Mouse (Mus musculus) right cerebral cortex, postnatal 10 days (tissue): ENCODE data around the gene Mreg.

Source experiments
- DNase-seq, 2 experiments: peaks; one replicate each; pipeline ENCODE4 v3.0.0; 2021; ENCODE audit warnings: low spot score in 2 of 2

The Mreg gene

DNA sequence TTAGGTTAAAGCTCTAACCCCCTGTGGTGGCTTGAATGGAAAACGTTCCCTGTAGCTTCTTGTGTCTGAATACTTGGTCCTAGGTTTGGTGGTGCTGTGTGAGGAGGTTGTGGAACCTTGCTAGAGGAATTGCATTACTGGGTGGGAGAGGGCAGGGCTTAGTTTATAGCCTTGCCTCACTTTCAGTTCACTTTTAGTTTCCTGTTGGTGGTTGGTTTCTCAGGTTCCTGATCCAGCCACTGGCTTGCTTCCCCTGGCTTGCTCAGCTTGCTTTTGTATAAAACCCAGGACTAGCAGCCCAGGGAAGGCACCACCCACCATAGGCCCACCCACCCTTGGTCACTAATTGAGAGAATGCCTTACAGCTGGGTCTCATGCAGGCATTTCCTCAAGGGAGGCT is 77.6 kb downstream of the Mreg start:
- DNase-seq = peak in 1 of 2 experiments; percentile 8

DNA sequence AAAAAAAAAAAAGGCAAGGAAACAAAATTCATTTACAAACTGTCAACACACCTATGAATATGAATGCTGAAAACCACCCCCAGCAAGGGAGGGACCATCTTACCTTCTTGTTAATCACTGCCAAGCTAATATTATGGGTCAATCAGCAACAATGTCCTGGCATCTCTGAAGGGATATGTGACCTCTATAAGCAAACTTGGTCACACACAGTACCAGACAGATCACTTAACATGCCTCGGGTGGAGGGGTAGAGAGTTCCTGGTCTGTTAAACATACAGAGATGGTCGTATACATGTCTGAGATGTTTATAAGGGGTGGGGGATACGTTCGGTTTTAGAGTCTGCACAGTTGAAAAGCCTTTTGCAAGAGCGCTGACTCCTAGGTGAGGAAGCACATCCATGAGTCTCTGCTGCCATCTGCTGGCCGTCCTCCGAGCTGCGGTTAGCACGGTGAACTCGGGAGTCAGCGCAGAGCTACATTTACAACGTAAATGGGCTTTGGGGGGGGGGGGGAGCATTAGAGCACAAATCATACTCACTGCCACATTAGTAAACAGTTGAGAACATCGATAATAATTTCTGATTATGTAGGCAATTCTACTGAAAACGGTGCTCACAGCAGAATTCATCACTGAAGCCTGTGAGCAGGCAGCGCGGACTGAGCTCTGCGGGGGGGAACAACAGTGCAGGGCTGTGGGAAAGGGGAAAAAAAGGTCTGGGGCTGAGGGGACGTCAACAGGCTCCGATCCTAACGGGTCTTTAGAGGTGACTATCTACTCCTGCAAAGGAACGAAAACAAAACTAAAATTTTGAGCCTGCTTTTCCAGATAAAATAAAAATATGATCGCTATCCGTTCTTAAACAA is 88.4 kb downstream of the Mreg start:
- peak; percentile 88 to 95 for DNase-seq

DNA sequence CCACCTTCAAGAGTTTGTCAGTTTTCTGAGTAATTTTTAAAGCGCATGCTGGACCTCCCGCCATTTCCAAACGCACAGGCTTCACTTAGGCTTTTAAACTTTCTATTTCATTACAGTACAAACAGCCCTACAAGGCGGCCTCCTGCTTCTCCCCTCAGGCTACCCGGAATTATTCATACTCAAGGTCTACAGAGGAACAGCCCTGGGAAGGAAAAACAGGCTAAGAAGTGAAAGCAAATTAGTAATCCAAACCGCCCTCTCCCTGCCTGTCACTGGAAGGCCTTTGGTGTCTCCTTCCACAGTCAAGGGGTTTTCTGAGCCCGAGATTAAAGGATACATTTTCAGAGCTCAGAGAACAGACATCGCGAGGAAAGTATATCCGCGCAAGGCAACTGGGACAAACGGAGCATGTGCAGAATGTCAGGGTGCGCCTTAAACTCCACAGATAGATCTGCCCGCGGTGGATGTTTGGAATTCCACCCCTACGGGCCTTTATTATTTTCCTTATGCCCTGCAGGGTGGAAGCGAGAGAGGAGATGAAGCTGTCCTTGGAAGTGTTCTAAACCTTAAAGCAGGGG is 90.4 kb downstream of the Mreg start:
- peak; percentile 10 to 16 for DNase-seq

DNA sequence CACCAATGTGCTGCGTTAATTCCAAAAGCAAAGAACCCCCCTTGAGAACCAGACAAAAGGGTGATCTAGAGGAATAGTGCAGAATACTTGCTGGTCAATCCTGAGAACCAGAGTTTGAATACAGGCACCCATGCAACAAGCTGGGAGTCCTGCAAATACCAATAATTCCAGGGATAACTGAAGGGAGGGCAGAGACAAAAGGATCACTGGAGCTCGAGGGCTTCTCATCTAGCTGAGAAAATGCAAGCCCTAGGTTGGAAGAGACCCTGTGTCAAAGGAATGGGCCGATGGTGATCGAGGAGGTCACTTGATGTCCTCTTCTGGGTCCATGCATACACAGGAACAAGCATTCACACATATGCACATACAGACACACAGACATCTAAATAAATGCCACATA is 92.1 kb downstream of the Mreg start:
- peak in 1 of 2 experiments; percentile 4 for DNase-seq

DNA sequence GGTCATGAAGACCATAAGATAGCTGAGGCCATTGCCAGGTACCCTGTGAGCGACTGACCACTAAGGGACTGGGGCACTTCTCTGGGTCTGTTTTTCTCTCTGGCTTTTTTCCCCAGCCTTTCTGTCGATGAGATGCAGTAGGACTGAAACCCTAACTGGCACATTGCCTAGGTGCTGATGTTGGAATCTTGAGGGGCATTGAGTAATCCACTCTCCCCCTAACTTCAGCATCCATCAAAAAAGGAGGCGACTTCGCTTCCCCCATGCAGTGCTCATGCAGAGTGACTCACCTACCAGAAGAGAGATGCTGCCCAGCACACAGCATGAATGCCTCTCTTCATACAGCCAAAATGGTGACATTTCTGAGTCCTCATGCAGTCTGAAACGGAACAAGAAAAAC is 97.9 kb downstream of the Mreg start:
- peak in 1 of 2 experiments; percentile 16 for DNase-seq
